Mouse (Mus musculus): Measurements from ENCODE around the gene Slc35d1. TPM values are rescaled to one million over a fixed set of nuclear protein-coding genes. Genes with fewer than 3 reads are reported as not detected.
A peak's percentile ranks its signal among the peaks of the same experiment; 100 is the strongest.
"Not testable (repeated sequence)": the region's sequence is repeated elsewhere in the genome, so short reads cannot be mapped to it uniquely, and the experiment has no call there.

Slc35d1 gene
- total RNA-seq, 2 experiments from 2014 or later = 2.7 to 10.7 TPM

DNA sequence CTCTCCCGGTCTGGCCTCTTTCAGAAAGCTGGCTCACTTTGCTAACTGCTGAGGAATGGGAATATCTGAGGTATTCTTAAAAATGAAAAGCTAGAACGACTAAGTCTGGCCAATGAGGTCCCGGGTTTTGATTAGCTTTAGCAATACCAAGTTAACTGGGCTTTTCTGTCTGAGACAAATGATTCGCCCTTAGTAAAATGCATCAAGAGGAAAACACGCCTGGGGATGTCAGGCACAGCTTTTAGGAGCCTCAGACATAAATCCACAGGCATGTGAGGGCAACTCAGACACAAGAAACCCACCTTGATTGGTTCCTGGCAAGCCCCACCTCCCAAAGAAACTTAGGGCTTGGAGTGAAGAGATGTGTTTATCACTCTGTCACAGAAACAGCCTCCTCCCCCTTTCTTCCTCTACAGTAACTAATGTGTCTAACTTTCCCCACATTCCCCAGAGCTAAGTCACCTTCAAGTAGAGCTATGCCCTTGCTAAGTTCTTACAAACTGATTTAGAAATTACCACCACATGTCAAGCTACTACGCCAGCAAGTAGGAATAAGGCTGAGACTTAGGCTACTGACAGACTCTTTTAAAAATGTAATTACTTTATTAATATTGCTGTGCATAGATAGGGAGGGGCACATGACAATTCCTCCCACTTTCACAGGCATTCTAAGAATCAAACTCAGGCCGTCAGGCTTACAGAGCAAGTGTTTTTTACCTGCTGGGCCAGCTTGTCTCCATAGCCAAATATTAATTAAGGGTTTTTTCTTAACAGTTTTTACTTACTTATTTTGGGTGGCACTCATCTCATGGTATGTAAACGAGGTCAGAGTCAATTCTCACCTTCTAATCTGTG is 26.0 kb downstream of the Slc35d1 start:
- no peak for ATAC-seq (ENCODE audit: poor library complexity, severe bottlenecking)

DNA sequence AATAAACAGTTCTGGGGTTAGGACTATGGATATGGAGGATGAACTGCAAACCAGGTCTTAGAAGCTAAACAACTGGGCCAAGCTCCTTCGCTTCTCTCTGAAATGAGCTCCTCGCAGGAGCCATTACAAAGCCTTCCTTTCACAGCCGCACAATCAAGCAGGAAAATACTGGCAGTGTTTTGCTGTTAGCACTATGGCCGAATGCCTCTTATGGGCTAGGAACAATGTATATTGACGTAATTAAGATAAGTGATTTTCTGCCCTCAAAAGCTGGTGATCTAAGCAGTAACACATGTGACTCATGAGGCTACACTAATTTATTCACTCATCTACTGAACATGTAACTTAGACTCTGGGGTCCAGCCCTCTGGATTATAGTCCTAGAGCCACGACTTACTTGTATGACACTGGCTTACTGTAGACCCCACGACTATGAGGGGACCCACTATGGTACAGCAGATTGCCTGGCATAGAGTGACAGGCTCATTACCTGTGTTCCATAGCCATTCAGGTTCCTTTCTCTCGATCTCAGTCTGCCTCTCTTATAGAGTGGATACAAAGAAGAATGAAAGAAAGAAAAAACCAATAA is 34.6 kb downstream of the Slc35d1 start:
- no peak for ATAC-seq (ENCODE audit: poor library complexity, severe bottlenecking)

DNA sequence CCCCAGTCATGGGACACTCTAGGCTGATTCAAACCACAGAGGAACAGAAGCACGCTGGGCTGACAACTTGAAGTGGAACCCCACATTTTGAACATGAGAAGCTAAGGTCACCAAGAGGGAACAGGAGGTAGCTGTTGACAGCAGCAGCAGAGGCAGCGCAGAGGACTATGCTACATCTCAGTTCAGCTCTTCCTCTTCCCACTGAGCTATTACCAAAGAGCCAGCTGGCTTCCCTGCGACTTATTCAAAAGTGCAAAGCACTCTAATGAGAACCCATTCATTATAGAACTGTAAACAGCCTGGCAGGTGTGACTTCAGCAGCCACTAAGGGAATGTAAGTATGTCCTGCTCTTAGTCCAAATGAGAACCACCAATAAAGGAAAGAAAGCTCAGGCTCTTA is 35.4 kb downstream of the Slc35d1 start:
- ATAC-seq (ENCODE audit: poor library complexity, severe bottlenecking) = no peak

- no peak for ATAC-seq (ENCODE audit: poor library complexity, severe bottlenecking)
These were observed 36.2 kb downstream of the Slc35d1 start for GRCm38 (mm10) chr4:103178635-103179318.

DNA sequence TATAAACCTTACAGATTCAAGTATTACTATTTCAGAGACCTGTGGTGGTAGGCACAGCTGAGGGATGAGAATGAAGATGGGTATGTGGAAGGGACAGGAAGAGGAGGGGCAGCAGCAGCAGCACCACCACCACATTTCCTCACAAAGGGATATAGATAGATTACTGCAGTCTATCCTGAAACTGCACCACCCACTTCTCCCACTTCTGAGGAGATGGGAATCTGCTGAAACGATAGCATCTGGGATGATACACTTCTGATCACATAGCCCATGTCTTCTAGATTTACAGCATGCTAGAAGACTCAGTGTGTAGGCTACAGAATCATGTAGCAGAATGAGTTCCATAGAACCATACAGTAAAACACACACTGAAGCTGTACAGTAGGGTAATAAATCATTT is 37.3 kb downstream of the Slc35d1 start:
- ATAC-seq (ENCODE audit: poor library complexity, severe bottlenecking) = no peak

DNA sequence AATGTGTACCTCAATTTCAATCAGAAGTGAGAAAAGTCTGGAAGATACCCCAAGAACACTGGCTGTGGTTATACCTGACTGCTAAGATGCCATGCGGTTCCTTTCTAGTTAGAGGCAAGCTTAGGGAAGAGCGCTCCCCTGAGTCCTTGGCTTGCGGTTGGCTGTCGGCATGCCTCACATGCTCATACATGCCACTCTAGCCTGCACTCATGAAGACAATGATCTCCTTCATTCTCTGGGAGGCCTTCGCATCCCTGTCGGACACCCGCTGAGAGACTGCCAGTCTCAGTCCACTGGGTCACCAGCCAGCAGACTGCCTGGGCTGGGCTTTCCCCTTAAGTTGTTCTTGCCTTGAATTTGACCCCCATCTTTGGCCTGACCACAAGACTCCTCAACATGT is 41.0 kb downstream of the Slc35d1 start:
- ATAC-seq (ENCODE audit: poor library complexity, severe bottlenecking) = no peak

GRCm38 (mm10) chr4:103173507-103173906 is 41.5 kb downstream of the Slc35d1 start:
- ATAC-seq (ENCODE audit: poor library complexity, severe bottlenecking) = no peak

DNA sequence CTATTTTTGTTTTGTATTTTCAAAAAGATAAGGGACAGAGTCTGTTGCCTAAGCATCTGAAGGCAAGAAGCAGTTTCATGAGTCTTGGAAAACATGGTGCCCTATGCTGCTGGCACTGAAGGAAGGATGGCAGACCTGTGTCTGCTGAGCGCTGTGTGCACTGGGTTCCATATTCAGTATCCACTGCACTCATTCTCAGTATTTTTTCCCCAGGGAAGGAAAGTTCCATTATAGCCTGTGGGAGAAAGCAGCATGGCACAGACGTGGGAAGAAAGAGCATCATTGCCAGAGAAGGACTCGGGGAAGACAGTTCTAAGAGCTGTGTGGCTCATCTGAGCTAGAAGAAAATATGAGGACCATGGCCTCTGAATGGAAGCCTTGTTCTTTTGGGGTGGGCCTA is 43.7 kb downstream of the Slc35d1 start:
- no peak for ATAC-seq (ENCODE audit: poor library complexity, severe bottlenecking)

- not testable (repeated sequence) for ATAC-seq (ENCODE audit: poor library complexity, severe bottlenecking)
These were observed 48.8 kb downstream of the Slc35d1 start for GRCm38 (mm10) chr4:103166198-103166597.

GRCm38 (mm10) chr4:103158781-103159180 is 56.2 kb downstream of the Slc35d1 start:
- ATAC-seq (ENCODE audit: poor library complexity, severe bottlenecking) = no peak

- ATAC-seq (ENCODE audit: poor library complexity, severe bottlenecking) = no peak
These were observed 63.0 kb downstream of the Slc35d1 start for GRCm38 (mm10) chr4:103151946-103152345.

GRCm38 (mm10) chr4:103146339-103146738 is 68.6 kb downstream of the Slc35d1 start:
- ATAC-seq (ENCODE audit: poor library complexity, severe bottlenecking) = peak; percentile 77

DNA sequence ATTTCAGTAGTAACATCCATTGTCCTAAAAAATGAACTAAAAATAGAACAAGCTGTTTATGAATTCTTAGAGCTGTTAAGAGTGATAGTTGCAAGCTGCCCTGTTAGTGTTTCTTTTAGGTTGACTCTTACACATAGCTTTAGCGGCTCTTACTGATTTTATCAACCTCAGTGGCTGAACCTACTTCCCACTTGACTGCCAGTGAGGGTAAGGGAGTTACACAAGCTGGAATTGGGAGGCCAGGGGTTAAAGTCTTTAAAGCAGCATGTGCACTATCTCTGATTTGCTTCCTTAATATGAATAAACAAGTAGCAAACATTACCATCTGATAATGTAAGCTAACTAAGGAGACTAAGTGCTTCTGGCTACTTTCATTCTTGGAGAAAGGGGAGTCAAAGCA is 78.0 kb downstream of the Slc35d1 start:
- peak; percentile 49; the same call in 1 of the 2 replicates for ATAC-seq (ENCODE audit: poor library complexity, severe bottlenecking)

GRCm38 (mm10) chr4:103126533-103126932 is 88.4 kb downstream of the Slc35d1 start:
- no peak for ATAC-seq (ENCODE audit: poor library complexity, severe bottlenecking)

DNA sequence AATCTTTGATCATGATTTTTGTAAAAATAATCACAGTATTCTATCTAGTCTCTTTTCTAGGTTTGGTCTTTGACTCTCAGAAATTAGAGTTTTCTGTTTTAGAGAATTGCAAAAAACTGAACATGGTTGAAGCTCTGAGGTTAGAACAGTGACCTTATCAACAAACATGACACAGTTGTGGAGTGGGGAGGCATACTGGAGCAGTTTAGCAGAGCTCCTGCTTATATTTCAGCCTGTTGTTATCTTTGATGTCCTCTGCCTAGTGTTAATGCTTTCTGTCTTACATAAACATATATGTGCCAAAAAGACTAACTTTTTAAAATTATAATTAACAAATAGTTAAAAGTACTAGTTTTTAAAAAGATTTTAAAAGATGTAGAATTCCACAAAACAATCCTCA is 91.4 kb downstream of the Slc35d1 start:
- ATAC-seq (ENCODE audit: poor library complexity, severe bottlenecking) = no peak

GRCm38 (mm10) chr4:103123086-103123485 is 91.9 kb downstream of the Slc35d1 start:
- ATAC-seq (ENCODE audit: poor library complexity, severe bottlenecking) = peak; percentile 3; the same call in 1 of the 2 replicates

- no peak for ATAC-seq (ENCODE audit: poor library complexity, severe bottlenecking)
These were observed 94.0 kb downstream of the Slc35d1 start for GRCm38 (mm10) chr4:103120874-103121389.
